Mouse (Mus musculus) midbrain, embryonic 14.5 days (tissue): ENCODE measurements around the gene Olfr376. TPM values are rescaled to one million over a fixed set of nuclear protein-coding genes. Genes with fewer than 3 reads are reported as not detected.

Experiments
- ATAC-seq: fragments of 200-750 bp; cut with Nextera tagmentation; 2 replicates; pipeline ENCODE4 v1.8.0; 2017; ENCODE audit warnings: moderate number of reproducible peaks, moderate library complexity; ENCODE audit not compliant: low FRiP score, low TSS enrichment
- DNase-seq: peaks from one replicate; pipeline ENCODE4 v3.0.0-alpha.2; 2015
- H3K27ac ChIP-seq: fragments of 300-500 bp; sonication (generic); replicated peaks from 2 replicates; pipeline ENCODE4 v1.5.1; 2014; ENCODE audit warnings: mild to moderate bottlenecking, low read depth, low read length, moderate library complexity
- H3K27me3 ChIP-seq: fragments of 300-500 bp; sonication (generic); 2 replicates; pipeline ENCODE4 v1.6.1; 2014; ENCODE audit warnings: low read length, control low read depth, mixed read lengths; ENCODE audit not compliant: control insufficient read depth, insufficient read depth
- H3K36me3 ChIP-seq: fragments of 300-500 bp; sonication (generic); 2 replicates; pipeline ENCODE4 v1.6.1; 2014; ENCODE audit warnings: low read length, control low read depth; ENCODE audit not compliant: control insufficient read depth, insufficient read depth
- H3K4me1 ChIP-seq: fragments of 300-500 bp; sonication (generic); 2 replicates; pipeline ENCODE4 v1.6.1; 2014; ENCODE audit warnings: mild to moderate bottlenecking, antibody characterized with exemption, low read length, control low read depth; ENCODE audit not compliant: control insufficient read depth, insufficient read depth
- H3K4me2 ChIP-seq: fragments of 300-500 bp; sonication (generic); 2 replicates; pipeline ENCODE4 v1.6.1; 2014; ENCODE audit warnings: mild to moderate bottlenecking, low read length, moderate library complexity
- H3K4me3 ChIP-seq: fragments of 300-500 bp; sonication (generic); replicated peaks from 2 replicates; pipeline ENCODE4 v1.5.1; 2014; ENCODE audit warnings: low read depth, low read length
- H3K9ac ChIP-seq: fragments of 300-500 bp; sonication (generic); replicated peaks from 2 replicates; pipeline ENCODE4 v1.6.1; 2014; ENCODE audit warnings: mild to moderate bottlenecking, low read length, moderate library complexity
- H3K9me3 ChIP-seq: fragments of 300-500 bp; sonication (generic); 2 replicates; pipeline ENCODE4 v1.6.1; 2016; ENCODE audit warnings: low read length, control low read depth, mixed read lengths; ENCODE audit not compliant: control insufficient read depth
- WGBS: fragments of 180-500 bp; shearing (Covaris S2); extraction: QIAGEN DNeasy Blood & Tissue Kit; methylation state at CpG from one replicate; pipeline ENCODE4 v1.1.7; 2014; 5-methylcytosine and 5-hydroxymethylcytosine counted together
- polyA plus RNA-seq: library from polyadenylated mRNA; unstranded; fragments of >200 nt; fragmentation: Nextera tagmentation; extraction: Ambion mirVana; gene quantifications from 2 replicates; pipeline ENCODE4 v1.2.1, GENCODE M21; 2014

Olfr376 gene
- not detected in 2 replicates for polyA plus RNA-seq

DNA sequence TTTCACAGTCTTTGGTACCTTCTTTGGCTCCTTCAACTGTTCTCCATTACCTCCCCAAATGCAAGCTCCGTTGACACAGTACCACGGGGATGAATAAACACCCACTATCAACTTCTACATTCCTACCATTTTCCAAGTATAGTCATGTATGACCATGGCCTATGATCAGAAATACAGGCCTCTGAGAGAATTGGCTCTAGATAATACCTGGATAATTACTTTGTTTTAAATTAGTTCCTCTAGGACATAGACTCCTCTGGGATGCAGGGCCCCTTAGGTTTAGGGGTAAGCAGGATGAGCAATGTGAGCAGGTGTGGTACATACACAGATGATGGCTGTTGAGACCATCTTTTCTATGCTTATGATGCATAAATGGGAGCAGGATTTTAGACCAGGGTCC lies at the start of gene Olfr376:
Gene Olfr376, plus strand, starts transcription at position 301 of the 400 bp plus-strand sequence.
- Histone ChIP-seq H3K4me2 (no peak within 1 kb of the TSS), H3K4me1 (no peaks in the 10 kb centered on the region), H3K27me3 (no peaks in the 10 kb centered on the region), H3K9ac (no peak within 1 kb of the TSS), H3K9me3 (no peaks in the 10 kb centered on the region), H3K36me3 (no peaks in the 10 kb centered on the region), H3K27ac (no peak within 1 kb of the TSS), H3K4me3 (no peak within 1 kb of the TSS)
- ATAC-seq: no peak
- DNase-seq: no peak
- 86% methylated on average over 2 of the region's 2 CpGs for WGBS

DNA sequence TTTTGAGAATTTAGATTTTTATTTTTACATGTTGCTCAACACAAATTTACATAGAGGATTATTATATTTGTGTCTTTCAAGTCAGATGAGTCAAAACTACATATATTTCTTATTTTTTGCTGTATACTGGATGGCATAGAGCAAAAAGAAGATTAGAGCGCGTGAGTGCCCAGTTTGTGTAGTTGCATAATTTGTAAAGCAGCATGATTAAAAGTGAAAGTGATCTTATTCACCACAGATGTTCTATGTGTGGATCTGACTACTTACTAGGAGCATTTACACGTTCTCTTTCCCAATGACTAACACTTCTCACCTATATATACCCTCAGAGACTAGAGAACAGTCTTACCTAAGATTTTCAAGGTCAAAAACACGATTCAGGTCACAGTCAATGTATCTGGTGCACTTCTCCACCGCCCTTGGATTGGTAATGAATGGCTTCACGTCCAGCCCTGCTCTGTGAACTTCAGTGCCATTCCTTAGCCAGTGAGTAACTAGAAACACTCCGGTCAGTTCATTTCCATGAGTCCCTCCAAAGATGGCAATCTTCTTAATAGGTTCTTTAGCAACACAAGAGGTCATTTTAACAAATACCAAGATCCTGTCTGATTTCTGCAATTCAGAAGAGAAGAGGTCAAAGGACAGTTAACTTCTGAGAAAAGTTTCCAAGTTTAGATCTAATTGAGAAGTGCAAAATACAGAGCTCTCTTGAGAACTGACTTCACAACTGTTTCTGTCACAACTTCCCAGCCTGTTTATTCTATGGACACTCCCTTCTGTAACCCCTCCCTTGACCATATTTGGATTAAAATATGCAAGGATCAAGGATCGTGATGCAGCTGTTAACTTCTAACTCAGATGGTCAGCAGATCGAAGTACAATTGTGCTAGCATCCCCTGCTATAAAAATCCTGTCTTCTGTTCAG lies 46.9 kb upstream of the Olfr376 start:
- no peak overlapping the region for H3K4me2 ChIP-seq
- 74% methylated on average over 9 of the region's 9 CpGs for WGBS
- H3K4me3 ChIP-seq: no peak overlapping the region
- no peaks in the 10 kb centered on the region for H3K4me1 ChIP-seq
- ATAC-seq (no peak), DNase-seq (no peak)
- no peak overlapping the region for H3K27ac ChIP-seq
- H3K9me3 ChIP-seq: no peaks in the 10 kb centered on the region
- H3K36me3 ChIP-seq: no peaks in the 10 kb centered on the region
- H3K27me3 ChIP-seq: no peaks in the 10 kb centered on the region
- H3K9ac ChIP-seq: no peak overlapping the region

DNA sequence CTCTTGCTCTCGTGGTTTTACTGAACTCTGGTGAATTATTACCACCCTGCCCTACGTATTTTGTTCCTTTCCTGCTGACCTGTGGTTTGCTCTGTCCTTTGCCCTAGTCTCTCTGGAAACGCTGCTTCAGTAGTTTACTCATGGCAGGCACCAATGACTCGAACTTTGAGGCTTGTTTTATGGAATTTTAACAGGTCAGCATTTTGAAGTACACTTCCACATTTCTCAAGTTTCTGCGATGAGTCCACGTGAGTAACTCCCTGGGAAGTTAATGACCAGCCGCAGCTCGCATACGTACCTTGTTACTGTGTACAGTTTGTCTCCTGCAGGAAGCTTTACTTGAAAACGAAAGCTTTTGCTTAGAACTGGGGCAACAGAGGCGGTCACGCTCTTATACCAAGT lies 44.6 kb upstream of the Olfr376 start:
- 73% methylated on average over 12 of the region's 12 CpGs for WGBS
- DNase-seq (no peak), ATAC-seq (no peak)
- Histone ChIP-seq H3K9ac (no peak overlapping the region), H3K27me3 (no peaks in the 10 kb centered on the region), H3K4me3 (no peak overlapping the region), H3K9me3 (no peaks in the 10 kb centered on the region), H3K4me2 (no peak overlapping the region), H3K27ac (no peak overlapping the region), H3K4me1 (no peaks in the 10 kb centered on the region), H3K36me3 (no peaks in the 10 kb centered on the region)

DNA sequence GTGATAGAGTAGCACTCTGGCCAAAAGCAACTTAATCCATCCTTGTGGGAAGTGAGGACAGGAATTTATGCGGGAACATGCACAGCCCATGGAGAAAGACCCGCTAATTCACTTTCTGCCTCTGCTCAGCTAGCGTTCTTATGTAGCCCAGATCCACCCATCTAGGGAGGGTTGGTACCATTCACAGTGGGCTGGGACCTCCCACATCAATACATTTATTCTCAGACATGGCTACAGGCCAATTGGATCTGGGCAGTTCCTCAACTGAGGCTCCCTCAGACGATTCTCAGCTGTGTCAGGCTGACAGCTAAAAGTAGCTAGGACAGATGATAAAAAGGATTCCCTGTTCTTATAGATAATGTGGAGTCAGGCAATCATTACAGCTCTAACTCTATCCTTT lies 43.7 kb upstream of the Olfr376 start:
- H3K4me2 ChIP-seq: no peak overlapping the region
- WGBS: 71% methylated on average over 4 of the region's 4 CpGs
- ATAC-seq (no peak), DNase-seq (no peak)
- H3K9ac ChIP-seq: no peak overlapping the region
- no peaks in the 10 kb centered on the region for H3K36me3 ChIP-seq
- no peak overlapping the region for H3K27ac ChIP-seq
- H3K27me3 ChIP-seq: no peaks in the 10 kb centered on the region
- H3K4me3 ChIP-seq: no peak overlapping the region
- no peaks in the 10 kb centered on the region for H3K4me1 ChIP-seq
- no peaks in the 10 kb centered on the region for H3K9me3 ChIP-seq

DNA sequence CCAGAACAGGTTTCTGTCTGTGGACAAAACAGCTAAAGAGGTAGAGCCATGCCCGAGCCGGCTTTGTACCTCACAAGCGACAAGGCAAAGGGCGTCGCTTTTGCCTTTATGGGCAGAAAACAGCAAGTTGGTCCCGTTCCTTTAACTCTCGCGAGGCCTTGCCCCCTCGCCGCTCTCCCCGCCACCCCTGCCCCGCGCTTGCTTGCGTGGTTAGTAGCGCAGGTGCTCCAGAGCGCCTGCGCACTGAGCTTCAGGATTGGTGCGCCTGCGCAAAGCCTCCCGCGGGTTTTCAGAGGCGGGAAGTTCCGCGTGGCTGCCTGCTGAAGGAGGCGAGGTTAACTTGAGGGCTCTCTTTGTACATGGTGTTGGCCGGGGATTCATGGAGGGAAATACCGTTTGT lies 41.6 kb upstream of the Olfr376 start, which contains the start of the genes Aspa, Gm49340 and Spata22:
Gene Aspa, minus strand, starts transcription at position 155 of the 400 bp plus-strand sequence.
Gene Gm49340, plus strand, starts transcription at position 300 of the 400 bp plus-strand sequence.
Gene Spata22, plus strand, starts transcription at position 300 of the 400 bp plus-strand sequence.
- Histone ChIP-seq H3K4me2 (no peak within 1 kb of the TSS), H3K9ac (no peak within 1 kb of the TSS), H3K27me3 (no peaks in the 10 kb centered on the region), H3K4me1 (no peaks in the 10 kb centered on the region), H3K4me3 (no peak within 1 kb of the TSS), H3K27ac (no peak within 1 kb of the TSS), H3K36me3 (no peaks in the 10 kb centered on the region), H3K9me3 (no peaks in the 10 kb centered on the region)
- ATAC-seq (no peak), DNase-seq (no peak)
- WGBS: 83% methylated on average over 27 of the region's 27 CpGs

DNA sequence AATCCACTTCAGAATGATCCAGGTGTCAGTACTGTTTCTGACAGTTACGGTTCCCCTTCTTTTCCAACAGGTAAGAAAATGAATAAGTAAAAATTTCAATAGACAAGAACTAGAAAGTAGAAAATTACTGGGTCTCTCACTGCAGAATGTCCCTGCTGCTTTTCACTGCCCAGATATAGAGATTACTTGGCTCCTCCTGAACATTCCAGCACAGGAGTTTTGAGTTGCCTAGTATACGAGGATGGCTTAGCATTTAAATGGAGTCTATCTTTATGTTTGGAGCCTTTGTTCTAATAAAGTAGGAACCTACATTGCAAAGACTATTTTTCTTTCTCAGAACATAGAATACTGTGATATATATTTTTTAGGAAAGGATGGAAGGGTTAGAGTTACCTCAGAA lies 37.7 kb upstream of the Olfr376 start:
- H3K36me3 ChIP-seq: no peaks in the 10 kb centered on the region
- WGBS: 45% methylated on average over 2 of the region's 2 CpGs
- H3K9me3 ChIP-seq: no peaks in the 10 kb centered on the region
- no peaks in the 10 kb centered on the region for H3K4me1 ChIP-seq
- H3K27me3 ChIP-seq: no peaks in the 10 kb centered on the region
- ATAC-seq (no peak), DNase-seq (peak; percentile 27)
- H3K4me2 ChIP-seq: no peak overlapping the region
- no peak overlapping the region for H3K27ac ChIP-seq
- H3K9ac ChIP-seq: no peak overlapping the region
- H3K4me3 ChIP-seq: no peak overlapping the region

DNA sequence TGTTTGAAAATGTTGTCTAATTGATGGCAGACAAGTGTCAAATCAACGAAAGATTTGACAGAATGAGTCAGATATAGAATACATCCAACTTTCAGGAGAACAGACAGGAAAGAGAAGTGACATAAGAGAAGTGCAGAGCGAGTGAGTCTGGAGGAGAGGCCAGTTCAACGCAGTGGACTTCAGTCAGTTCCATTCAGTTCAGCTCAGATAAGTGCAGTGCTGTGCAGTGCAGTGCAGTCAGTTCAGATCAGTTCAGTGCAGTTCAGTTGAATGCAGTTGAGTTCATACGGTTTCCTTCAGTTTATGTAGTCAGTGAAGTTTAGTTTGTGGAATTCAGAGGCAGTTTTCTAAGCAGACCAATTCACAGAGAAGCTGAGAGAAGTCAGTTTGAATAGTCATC lies 34.1 kb upstream of the Olfr376 start:
- Histone ChIP-seq H3K27me3 (no peaks in the 10 kb centered on the region), H3K4me3 (no peak overlapping the region), H3K27ac (no peak overlapping the region), H3K36me3 (no peaks in the 10 kb centered on the region), H3K9me3 (no peaks in the 10 kb centered on the region), H3K4me1 (no peaks in the 10 kb centered on the region), H3K4me2 (no peak overlapping the region), H3K9ac (no peak overlapping the region)
- no peak for ATAC-seq
- WGBS: 84% methylated on average over 4 of the region's 4 CpGs
- no peak for DNase-seq

DNA sequence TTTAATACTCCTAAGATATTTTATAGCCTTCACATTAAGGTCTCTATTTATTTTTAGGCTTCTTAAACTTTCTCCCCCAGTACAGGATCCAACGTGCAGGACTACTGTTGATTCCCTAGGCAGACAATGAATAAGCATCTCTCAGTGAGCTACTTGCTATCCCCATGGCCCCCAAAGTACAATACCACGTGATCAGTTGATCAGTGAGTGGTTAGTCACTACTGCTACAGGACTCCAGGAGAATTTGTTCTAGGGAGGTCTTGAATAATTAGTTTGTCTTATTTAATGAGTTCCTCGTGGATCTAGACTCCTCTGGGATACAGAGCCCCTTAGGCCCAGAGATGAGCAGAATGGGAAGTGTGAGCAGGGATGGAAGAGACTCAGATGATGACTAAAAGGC lies 20.6 kb upstream of the Olfr376 start, which contains the start of gene Olfr20:
Gene Olfr20, plus strand, starts transcription at position 301 of the 400 bp plus-strand sequence.
- no peak within 1 kb of the TSS for H3K4me3 ChIP-seq
- H3K4me2 ChIP-seq: no peak within 1 kb of the TSS
- no peaks in the 10 kb centered on the region for H3K4me1 ChIP-seq
- DNase-seq (no peak), ATAC-seq (no peak)
- no peaks in the 10 kb centered on the region for H3K9me3 ChIP-seq
- H3K36me3 ChIP-seq: no peaks in the 10 kb centered on the region
- H3K9ac ChIP-seq: no peak within 1 kb of the TSS
- no peak within 1 kb of the TSS for H3K27ac ChIP-seq
- 45% methylated on average over 3 of the region's 3 CpGs for WGBS
- H3K27me3 ChIP-seq: no peaks in the 10 kb centered on the region

DNA sequence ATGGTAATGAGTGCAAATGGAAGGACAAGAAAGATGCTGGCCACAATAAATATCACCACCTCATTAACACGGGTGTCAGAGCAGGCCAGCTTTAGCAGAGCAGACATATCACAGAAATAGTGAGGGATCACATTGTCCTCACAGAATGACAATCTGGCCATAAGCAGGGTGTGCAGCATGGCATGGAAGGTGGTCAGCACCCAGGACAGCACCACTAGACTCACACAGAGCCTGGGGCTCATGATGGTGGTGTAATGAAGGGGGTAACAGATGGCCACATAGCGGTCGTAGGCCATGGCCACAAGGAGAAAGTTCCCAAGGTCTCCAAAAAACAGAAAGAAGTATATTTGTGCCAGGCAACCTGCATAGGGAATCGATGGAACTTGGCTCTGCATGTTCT lies 24.3 kb downstream of the Olfr376 start:
- DNase-seq (no peak), ATAC-seq (no peak)
- WGBS: 76% methylated on average over 4 of the region's 4 CpGs
- H3K4me2 ChIP-seq: no peak overlapping the region
- no peaks in the 10 kb centered on the region for H3K4me1 ChIP-seq
- H3K27me3 ChIP-seq: no peaks in the 10 kb centered on the region
- no peaks in the 10 kb centered on the region for H3K9me3 ChIP-seq
- no peak overlapping the region for H3K9ac ChIP-seq
- no peak overlapping the region for H3K27ac ChIP-seq
- no peaks in the 10 kb centered on the region for H3K36me3 ChIP-seq
- H3K4me3 ChIP-seq: no peak overlapping the region
